Mouse (Mus musculus) olfactory bulb, adult 2 months (tissue): ENCODE measurements around the gene 1190002N15Rik. TPM values are rescaled to one million over a fixed set of nuclear protein-coding genes. Genes with fewer than 3 reads are reported as not detected.
A peak's percentile ranks its signal among the peaks of the same experiment; 100 is the strongest.

Source experiments
- H3K27ac ChIP-seq: fragments of 200-500 bp; 2 replicates; pipeline ENCODE4 v1.5.1; 2012; ENCODE audit warnings: low read depth, low read length; ENCODE audit not compliant: insufficient read depth
- H3K4me1 ChIP-seq: fragments of 200-500 bp; 2 replicates; pipeline ENCODE4 v1.6.1; 2012; ENCODE audit warnings: low read length; ENCODE audit not compliant: control insufficient read depth, insufficient read depth
- H3K4me3 ChIP-seq: fragments of 200-500 bp; 2 replicates; pipeline ENCODE4 v1.5.1; 2012; ENCODE audit warnings: mild to moderate bottlenecking, low read depth, low read length, moderate library complexity; ENCODE audit not compliant: insufficient read depth
- CTCF ChIP-seq: fragments of 200-500 bp; IDR thresholded peaks from 2 replicates; pipeline ENCODE4 v1.5.1; 2012; ENCODE audit warnings: low read depth, mild to moderate bottlenecking, low read length, moderate library complexity; ENCODE audit not compliant: insufficient read depth
- POLR2A ChIP-seq: fragments of 200-500 bp; IDR thresholded peaks from 2 replicates; pipeline ENCODE4 v1.6.1; 2012; ENCODE audit warnings: mild to moderate bottlenecking, low read depth, low read length, moderate library complexity; ENCODE audit not compliant: insufficient read depth
- WGBS: fragments of 180-500 bp; shearing (Covaris S2); methylation state at CpG from one replicate; pipeline ENCODE4 v1.1.7; 2018; 5-methylcytosine and 5-hydroxymethylcytosine counted together
- polyA plus RNA-seq: library from polyadenylated mRNA; stranded (reverse); fragments of >200 nt; gene quantifications from 2 replicates; pipeline ENCODE4 v1.2.4, GENCODE M21; 2012; ENCODE audit warnings: low replicate concordance; ENCODE audit not compliant: missing spikeins, insufficient read depth, insufficient read length

Gene 1190002N15Rik
- polyA plus RNA-seq, 1 experiment, result not detected

DNA sequence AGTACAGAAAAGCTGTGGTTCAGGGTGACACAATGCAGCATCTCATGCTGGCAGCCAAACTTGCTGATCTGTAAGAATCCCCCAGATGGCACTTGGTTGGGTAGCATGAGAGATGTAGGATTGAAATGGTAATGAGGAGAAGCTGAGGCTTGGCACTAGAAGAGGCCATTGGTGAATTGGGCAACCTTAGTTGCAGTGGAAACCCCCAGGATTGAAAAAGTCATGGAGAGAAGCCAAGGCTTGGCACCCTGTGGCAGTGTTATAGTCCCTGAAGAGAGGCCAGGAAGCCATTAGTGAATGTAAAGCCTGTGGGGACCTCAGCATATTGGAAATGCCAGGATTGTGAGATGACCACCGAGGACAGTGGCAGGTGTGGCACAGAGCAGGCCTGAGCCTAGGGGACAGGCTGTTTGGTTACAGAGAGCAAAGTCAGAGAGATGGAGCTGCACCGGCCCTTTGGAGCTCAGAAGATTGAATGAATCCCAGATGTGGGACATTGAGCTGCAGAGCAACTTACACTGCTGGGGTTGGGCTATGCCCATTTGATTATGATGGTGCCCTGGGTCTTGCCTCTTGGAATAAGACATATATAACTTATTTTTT, 12.7 kb upstream of the 1190002N15Rik start:
- H3K4me1 ChIP-seq, result no peaks in the 10 kb centered on the region
- TF ChIP-seq POLR2A (no peak), CTCF (no peak)
- WGBS, result 61% methylated on average over 2 of the region's 2 CpGs
- H3K4me3 ChIP-seq, result no peak overlapping the region
- no peak overlapping the region for H3K27ac ChIP-seq

DNA sequence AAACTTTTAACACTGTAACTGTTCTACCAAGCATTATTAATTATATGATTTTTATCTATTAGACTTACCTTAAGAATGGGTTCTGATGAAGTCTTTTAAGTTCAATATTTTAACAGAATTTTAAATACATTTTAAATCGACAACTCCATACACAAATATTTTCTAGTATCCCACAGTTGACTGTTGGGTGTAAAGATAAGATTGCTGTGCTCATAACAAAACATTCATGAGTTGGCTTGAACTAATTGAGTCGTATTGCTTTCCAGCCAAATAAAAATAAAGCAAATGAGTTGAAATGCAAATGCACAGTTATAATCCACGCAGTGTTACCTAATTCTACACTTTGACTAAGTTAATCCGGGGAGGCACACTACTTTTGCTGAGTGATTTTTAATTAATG, 6.0 kb upstream of the 1190002N15Rik start:
- 77% methylated on average over 4 of the region's 4 CpGs for WGBS
- TF ChIP-seq CTCF (no peak), POLR2A (no peak)
- Histone ChIP-seq H3K4me1 (0 out of 2 replicates have a peak, but pooled peaks cover 2% of the 10 kb centered on the region), H3K27ac (no peak overlapping the region), H3K4me3 (no peak overlapping the region)

DNA sequence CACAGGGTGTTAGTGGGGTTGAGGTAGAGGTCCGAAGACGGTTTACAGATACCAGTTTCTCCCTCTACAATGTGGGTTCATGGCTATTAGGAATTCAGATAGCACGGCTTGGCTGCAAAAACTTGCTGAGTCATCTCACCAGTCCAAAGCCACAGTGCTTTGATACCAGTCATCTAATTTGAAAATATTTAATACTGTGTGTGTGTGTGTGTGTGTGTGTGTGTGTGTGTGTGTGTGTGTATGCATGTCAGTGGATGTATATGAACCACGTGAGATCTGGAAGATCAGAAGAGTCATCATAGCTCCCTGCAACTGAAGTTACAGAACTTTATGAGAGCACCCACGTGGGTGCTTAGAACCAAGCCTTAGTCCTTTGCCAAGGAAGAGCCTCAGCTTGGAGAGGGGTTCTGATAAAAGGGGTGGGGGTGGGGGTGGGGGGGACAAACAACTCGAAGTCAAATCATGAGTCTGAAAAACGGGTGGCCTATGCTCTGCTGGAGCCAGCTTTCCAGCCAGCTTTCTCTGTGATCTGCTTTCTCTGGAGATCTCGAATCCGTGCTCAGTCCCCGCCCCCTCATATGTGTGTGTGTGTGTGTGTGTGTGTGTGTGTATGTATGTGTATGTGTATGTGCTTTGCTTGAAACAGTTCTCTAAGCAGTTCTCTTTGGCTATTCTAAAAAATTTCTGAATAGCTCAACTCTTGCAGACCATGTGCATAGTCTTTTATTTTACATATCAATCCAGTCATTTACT, 2.6 kb upstream of the 1190002N15Rik start:
- Histone ChIP-seq H3K4me3 (no peak overlapping the region), H3K4me1 (0 out of 2 replicates have a peak, but pooled peaks cover 2% of the 10 kb centered on the region), H3K27ac (no peak overlapping the region)
- TF ChIP-seq POLR2A, result no peak
- TF ChIP-seq CTCF, result no peak
- WGBS, result 36% methylated on average over 10 of the region's 10 CpGs

DNA sequence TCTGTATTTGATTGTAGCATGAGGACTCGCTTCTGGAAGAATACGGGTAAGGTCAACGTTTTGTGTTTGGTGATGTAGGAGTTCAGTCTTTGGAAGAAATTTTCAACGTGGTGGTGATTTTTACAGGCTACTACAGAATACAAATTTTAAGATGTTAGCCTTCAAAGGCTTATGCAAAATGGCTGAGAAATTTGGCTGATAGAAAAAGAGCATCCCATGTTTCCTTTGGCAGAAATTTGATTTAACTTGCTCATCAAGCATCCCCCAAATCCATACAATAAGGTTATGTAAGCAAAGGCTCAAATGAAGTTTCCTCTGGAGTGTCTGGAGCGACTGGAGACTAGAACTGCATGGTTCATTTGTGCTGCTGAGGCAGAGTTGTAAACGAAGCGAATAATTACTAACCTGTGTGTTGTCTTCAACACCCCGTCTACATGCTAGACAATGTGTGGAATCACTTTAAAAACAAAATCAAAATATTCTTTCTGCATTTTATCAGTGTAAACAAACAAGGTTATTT, 1.5 kb upstream of the 1190002N15Rik start:
- TF ChIP-seq POLR2A (no peak), CTCF (no peak)
- no peak overlapping the region for H3K4me3 ChIP-seq
- 14% methylated on average over 8 of the region's 8 CpGs for whole genome bisulfite sequencing
- peak overlapping the region; percentile 20; the same call in 1 of the 2 replicates for H3K27ac ChIP-seq
- 0 out of 2 replicates have a peak, but pooled peaks cover 2% of the 10 kb centered on the region for H3K4me1 ChIP-seq

DNA sequence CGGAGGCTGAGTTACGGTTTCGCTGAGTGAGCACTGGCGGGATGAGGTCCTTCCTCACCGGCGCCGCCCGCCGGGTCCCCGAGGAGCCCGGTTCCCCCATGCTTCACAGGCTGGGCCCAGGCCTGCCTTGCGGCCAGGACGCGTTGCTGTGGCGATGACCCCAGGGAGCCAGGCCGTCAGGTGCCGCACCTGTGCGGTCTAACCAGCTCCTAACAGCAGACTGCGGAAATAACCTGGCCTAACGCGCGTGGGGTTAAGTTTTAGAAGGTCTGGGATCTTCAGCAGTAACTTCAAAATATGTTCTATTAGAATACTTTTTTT, 902 bp upstream of the 1190002N15Rik start:
- TF ChIP-seq CTCF (no peak), POLR2A (no peak; the same call in 1 of the 2 replicates)
- Histone ChIP-seq H3K27ac (peak overlapping the region; percentile 92), H3K4me3 (peak overlapping the region; percentile 64), H3K4me1 (0 out of 2 replicates have a peak, but pooled peaks cover 2% of the 10 kb centered on the region)
- WGBS, result under 1% methylated on average over 22 of the region's 22 CpGs

DNA sequence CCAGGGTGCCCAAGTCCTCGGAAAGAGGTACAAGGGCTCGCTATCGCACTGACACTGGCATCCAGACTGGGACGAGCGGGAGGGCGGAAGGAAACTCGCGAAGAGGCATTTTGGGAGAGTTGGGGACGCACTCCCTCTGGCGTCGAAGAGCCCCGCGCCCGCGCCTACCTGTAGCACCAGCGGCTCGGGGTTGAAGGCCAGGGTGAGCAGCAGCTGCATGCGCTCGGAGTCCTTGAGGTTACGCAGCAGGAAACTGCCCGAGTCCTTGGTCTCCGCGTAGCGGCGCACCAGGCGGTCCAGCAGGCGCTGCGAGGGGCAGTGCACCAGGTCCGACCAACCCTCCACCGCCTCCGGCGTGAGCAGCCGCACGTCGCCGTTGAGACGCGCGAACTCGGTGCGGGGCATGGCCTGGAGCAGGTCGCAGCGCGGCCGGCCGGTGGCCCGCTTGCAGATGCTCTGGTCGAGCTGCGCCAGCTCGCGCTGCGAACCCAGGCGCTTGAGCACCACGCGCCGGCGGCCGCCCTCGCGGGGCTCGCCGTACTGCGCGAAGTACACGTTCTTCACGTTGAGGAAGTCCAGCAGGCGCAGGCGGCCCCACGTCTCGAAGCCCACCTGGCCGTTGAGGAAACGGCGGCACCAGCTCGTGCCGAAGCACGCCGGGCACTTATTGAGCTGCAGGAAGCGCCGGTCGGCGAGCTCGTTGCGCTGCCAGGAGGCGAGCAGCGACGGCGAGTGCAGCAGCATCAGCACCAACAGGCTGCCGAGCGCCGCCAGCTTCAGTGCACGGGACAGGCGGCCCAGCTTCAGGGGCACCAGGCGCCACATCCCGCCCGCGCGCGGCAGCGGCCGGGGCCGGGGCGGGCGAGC, 597 bp downstream of the 1190002N15Rik start:
- peak overlapping the region; percentile 64 for H3K4me3 ChIP-seq
- 0 out of 2 replicates have a peak, but pooled peaks cover 2% of the 10 kb centered on the region for H3K4me1 ChIP-seq
- under 1% methylated on average over 103 of the region's 103 CpGs for WGBS
- TF ChIP-seq CTCF, result peak; percentile 32; the same call in 1 of the 2 replicates
- 0 out of 2 replicates have a peak, but pooled peaks have one; percentile 16 for TF ChIP-seq POLR2A
- peak overlapping the region; percentile 85 for H3K27ac ChIP-seq

DNA sequence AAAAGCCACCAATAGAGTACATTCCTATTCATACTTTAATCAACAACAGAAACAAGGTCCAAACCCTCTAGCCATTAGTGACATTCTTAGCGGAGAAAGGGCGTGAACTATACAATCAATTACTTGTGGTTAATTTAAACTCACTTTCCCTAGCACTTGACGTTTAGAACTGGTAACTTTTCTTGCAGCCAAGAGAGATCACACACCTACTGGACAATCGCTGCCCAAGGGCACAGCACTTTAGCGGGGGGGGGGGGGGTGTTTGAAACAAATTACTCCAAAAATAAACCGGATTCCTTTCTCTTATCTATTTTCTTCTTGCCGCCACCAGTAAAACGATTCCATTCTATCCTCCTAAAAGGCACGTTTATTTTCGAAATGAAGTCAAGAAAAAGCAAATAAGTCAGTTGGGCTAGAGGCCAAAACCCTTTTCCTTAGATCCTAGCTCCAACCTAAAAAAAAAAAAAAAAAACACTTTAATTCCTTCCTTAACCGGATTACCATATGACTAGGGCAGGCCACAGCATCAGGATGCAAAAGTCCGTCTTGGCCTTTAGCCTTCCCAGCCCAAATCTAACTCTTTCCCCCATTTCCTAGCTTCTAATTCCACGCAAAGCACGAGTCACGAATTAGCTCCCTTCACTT, 1.5 kb downstream of the 1190002N15Rik start:
- peak overlapping the region; percentile 64 for H3K4me3 ChIP-seq
- TF ChIP-seq POLR2A, result no peak
- no peak for TF ChIP-seq CTCF
- H3K4me1 ChIP-seq, result 0 out of 2 replicates have a peak, but pooled peaks cover 2% of the 10 kb centered on the region
- 3% methylated on average over 15 of the region's 15 CpGs for WGBS
- H3K27ac ChIP-seq, result peak overlapping the region; percentile 85

DNA sequence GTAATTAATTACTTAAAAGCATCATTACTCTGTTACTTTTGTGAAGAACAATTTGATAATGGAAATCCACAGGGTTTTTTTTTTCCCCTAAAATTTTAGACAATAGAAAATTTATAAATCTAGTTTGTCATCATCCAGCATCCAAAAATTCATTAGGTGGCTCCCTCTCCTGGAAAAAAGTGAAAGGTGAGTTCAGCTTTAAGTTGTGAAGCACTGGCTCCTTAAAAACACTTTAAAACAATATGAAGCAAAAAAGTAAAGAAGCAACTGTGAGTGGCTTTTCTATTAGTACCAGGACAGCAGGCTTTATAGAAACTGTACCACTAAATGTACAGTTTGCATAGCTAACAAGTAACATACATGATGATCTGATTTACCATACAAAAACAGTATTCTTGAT, 3.1 kb downstream of the 1190002N15Rik start:
- Histone ChIP-seq H3K4me1 (no peaks in the 10 kb centered on the region), H3K27ac (no peak overlapping the region), H3K4me3 (no peak overlapping the region)
- no peak for TF ChIP-seq CTCF
- TF ChIP-seq POLR2A, result no peak
